ENCODE assay signal across 8 mouse cellular contexts in the genomic region with DNA sequence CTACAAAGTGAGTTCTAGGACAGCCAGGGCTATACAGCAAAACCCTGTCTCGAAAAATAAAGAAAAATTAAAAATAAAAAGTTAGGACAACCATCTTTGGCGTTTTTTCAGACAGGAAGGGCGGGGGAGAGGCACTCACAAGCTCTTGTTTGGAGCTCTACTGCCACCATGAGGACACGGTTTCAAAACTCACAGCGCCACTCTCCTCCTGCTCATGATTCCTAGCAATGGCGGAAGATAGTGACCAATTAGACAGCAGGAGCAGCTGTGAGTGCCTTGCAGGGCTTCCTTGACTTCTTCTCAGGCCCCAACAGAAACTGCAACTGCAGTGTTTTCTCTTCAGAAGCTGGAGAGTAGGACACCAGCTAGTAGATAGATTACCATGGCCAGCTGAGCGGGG.
DNase-seq lines count a peak whose midpoint lies in the region; ATAC-seq and TF ChIP-seq lines count a peak whose summit lies in the region.

No protein-coding gene starts in this region.

- no peak for TF ChIP-seq CTCF in lung, adult 2 months (IDR thresholded peaks at IDR 0.05; ENCODE audit: insufficient read depth, low read length)
- peak; percentile 69 for TF ChIP-seq CTCF in intestine, postnatal 0 days (IDR thresholded peaks at IDR 0.05; ENCODE audit: low read depth)
- peak; percentile 69 for TF ChIP-seq CTCF in midbrain, postnatal 0 days (IDR thresholded peaks at IDR 0.05)

- H3K4me1 ChIP-seq in lung, embryonic 15.5 days, result no peaks in the 10 kb centered on the region
- no peaks in the 10 kb centered on the region for H3K4me1 ChIP-seq in lung, adult 2 months (ENCODE audit: control insufficient read depth, insufficient read depth, low read length)
- H3K4me1 ChIP-seq in forebrain, embryonic 14.5 days (ENCODE audit: control insufficient read depth, insufficient read depth, low read length), result no peaks in the 10 kb centered on the region
- no peaks in the 10 kb centered on the region for H3K4me1 ChIP-seq in intestine, postnatal 0 days (replicated peaks; ENCODE audit: control insufficient read depth, insufficient read depth, low read length)
- H3K4me1 ChIP-seq in midbrain, postnatal 0 days (ENCODE audit: insufficient read depth, low read length), result no peaks in the 10 kb centered on the region

- H3K4me2 ChIP-seq in lung, embryonic 15.5 days, result peak overlapping the region; percentile 38; the same call in 1 of the 2 replicates
- H3K4me2 ChIP-seq in forebrain, embryonic 14.5 days (ENCODE audit: low read length), result no peak overlapping the region
- H3K4me2 ChIP-seq in intestine, postnatal 0 days (replicated peaks; ENCODE audit: low read depth), result no peak overlapping the region; the same call in 1 of the 2 replicates
- H3K4me2 ChIP-seq in midbrain, postnatal 0 days (ENCODE audit: low read depth, low read length, poor library complexity, severe bottlenecking), result no peak overlapping the region

- peak; percentile 69 for DNase-seq in adrenal gland, postnatal 14 days
- DNase-seq in adrenal gland, postnatal 4 days (ENCODE audit: low spot score in 2 of 2), result no peak
- no peak for DNase-seq in lung, adult 2 months
- DNase-seq in forebrain, embryonic 14.5 days (ENCODE audit: low spot score), result peak; percentile 46
- DNase-seq in midbrain, postnatal 0 days (ENCODE audit: low spot score), result peak; percentile 55

- no peak for ATAC-seq in lung, embryonic 15.5 days (ENCODE audit: borderline replicate concordance, extremely low read depth, low FRiP score, low TSS enrichment)
- no peak for ATAC-seq in forebrain, embryonic 14.5 days
- peak; percentile 41 for ATAC-seq in intestine, postnatal 0 days
- ATAC-seq in midbrain, postnatal 0 days (ENCODE audit: low FRiP score), result no peak
- no peak for ATAC-seq in granulocyte monocyte progenitor cell, adult 5-6 weeks (replicated peaks; ENCODE audit: poor library complexity, severe bottlenecking)

- no peak overlapping the region for H3K27ac ChIP-seq in lung, embryonic 15.5 days
- H3K27ac ChIP-seq in forebrain, embryonic 14.5 days (ENCODE audit: low read depth, low read length), result no peak overlapping the region
- H3K27ac ChIP-seq in intestine, postnatal 0 days (ENCODE audit: low read depth, low read length), result no peak overlapping the region
- H3K27ac ChIP-seq in midbrain, postnatal 0 days (ENCODE audit: low read depth, low read length), result no peak overlapping the region

- H3K9me3 ChIP-seq in lung, embryonic 15.5 days, result no peaks in the 10 kb centered on the region
- no peaks in the 10 kb centered on the region for H3K9me3 ChIP-seq in forebrain, embryonic 14.5 days (replicated peaks; ENCODE audit: control insufficient read depth, low read length)
- H3K9me3 ChIP-seq in intestine, postnatal 0 days (ENCODE audit: control insufficient read depth), result no peaks in the 10 kb centered on the region
- H3K9me3 ChIP-seq in midbrain, postnatal 0 days (ENCODE audit: low read length), result no peaks in the 10 kb centered on the region

- no peaks in the 10 kb centered on the region for H3K27me3 ChIP-seq in lung, embryonic 15.5 days
- no peaks in the 10 kb centered on the region for H3K27me3 ChIP-seq in forebrain, embryonic 14.5 days (replicated peaks; ENCODE audit: control insufficient read depth, insufficient read depth, low read length)
- H3K27me3 ChIP-seq in intestine, postnatal 0 days (replicated peaks; ENCODE audit: control insufficient read depth, insufficient read depth, low read length), result no peaks in the 10 kb centered on the region
- H3K27me3 ChIP-seq in midbrain, postnatal 0 days (ENCODE audit: insufficient read depth, low read length), result no peaks in the 10 kb centered on the region

- 57% methylated on average over 7 of the region's 7 CpGs for WGBS in lung, embryonic 15.5 days
- WGBS in lung, adult 2 months, result 54% methylated on average over 7 of the region's 7 CpGs
- WGBS in forebrain, embryonic 14.5 days, result 53% methylated on average over 7 of the region's 7 CpGs
- WGBS in intestine, postnatal 0 days, result 62% methylated on average over 7 of the region's 7 CpGs
- WGBS in midbrain, postnatal 0 days, result 74% methylated on average over 7 of the region's 7 CpGs

- no peak for TF ChIP-seq POLR2A in lung, adult 2 months (IDR thresholded peaks at IDR 0.05; ENCODE audit: borderline replicate concordance, extremely low read depth, low read depth, low read length)

- H3K9ac ChIP-seq in lung, embryonic 15.5 days, result no peak overlapping the region
- no peak overlapping the region for H3K9ac ChIP-seq in forebrain, embryonic 14.5 days (ENCODE audit: low read length)
- no peak overlapping the region for H3K9ac ChIP-seq in intestine, postnatal 0 days (ENCODE audit: low read depth, low read length)
- no peak overlapping the region for H3K9ac ChIP-seq in midbrain, postnatal 0 days (replicated peaks; ENCODE audit: low read length, poor library complexity, severe bottlenecking)

- H3K4me3 ChIP-seq in lung, embryonic 15.5 days, result peak overlapping the region; percentile 16
- H3K4me3 ChIP-seq in lung, adult 2 months (replicated peaks; ENCODE audit: extremely low read depth, low read depth, low read length), result no peak overlapping the region
- H3K4me3 ChIP-seq in forebrain, embryonic 14.5 days (ENCODE audit: low read depth, low read length), result no peak overlapping the region
- peak overlapping the region; percentile 11; the same call in 1 of the 2 replicates for H3K4me3 ChIP-seq in intestine, postnatal 0 days (ENCODE audit: low read depth, low read length)
- H3K4me3 ChIP-seq in midbrain, postnatal 0 days (ENCODE audit: low read depth, low read length), result no peak overlapping the region

- peaks cover 5% of the 10 kb centered on the region; the same call in 1 of the 2 replicates for H3K36me3 ChIP-seq in lung, embryonic 15.5 days
- H3K36me3 ChIP-seq in forebrain, embryonic 14.5 days (ENCODE audit: control insufficient read depth, insufficient read depth, low read length), result 0 out of 2 replicates have a peak, but pooled peaks cover 7% of the 10 kb centered on the region
- H3K36me3 ChIP-seq in intestine, postnatal 0 days (ENCODE audit: control insufficient read depth, insufficient read depth), result peaks cover 11% of the 10 kb centered on the region; the same call in 1 of the 2 replicates
- H3K36me3 ChIP-seq in midbrain, postnatal 0 days (ENCODE audit: insufficient read depth, low read length), result peaks cover 4% of the 10 kb centered on the region; the same call in 1 of the 2 replicates

Comparison
In these comparisons a context has a peak if more than half of its experiments do, and no peak if none do; other contexts are left out.
1. DNase-seq: peak in adrenal gland, postnatal 14 days (single experiment), forebrain, embryonic 14.5 days (single experiment) and midbrain, postnatal 0 days (single experiment); none in adrenal gland, postnatal 4 days (0 of 2) and lung, adult 2 months (single experiment).
2. H3K4me3 ChIP-seq: peak in lung, embryonic 15.5 days (single experiment) and intestine, postnatal 0 days (single experiment); none in lung, adult 2 months (single experiment), forebrain, embryonic 14.5 days (single experiment) and midbrain, postnatal 0 days (single experiment).